Mouse (Mus musculus) megakaryocyte, embryonic 14.5 days (primary cell): Measurements from ENCODE around the gene Neurog1.

Experiments
- FLI1 ChIP-seq: IDR thresholded peaks from 2 replicates; pipeline ENCODE4 v1.6.1; 2012; ENCODE audit warnings: low read length, inconsistent platforms, mixed read lengths
- GATA1 ChIP-seq: IDR thresholded peaks from 3 replicates; pipeline ENCODE4 v1.6.1; 2012; ENCODE audit warnings: mixed read lengths, low read length, inconsistent platforms, borderline replicate concordance

DNA sequence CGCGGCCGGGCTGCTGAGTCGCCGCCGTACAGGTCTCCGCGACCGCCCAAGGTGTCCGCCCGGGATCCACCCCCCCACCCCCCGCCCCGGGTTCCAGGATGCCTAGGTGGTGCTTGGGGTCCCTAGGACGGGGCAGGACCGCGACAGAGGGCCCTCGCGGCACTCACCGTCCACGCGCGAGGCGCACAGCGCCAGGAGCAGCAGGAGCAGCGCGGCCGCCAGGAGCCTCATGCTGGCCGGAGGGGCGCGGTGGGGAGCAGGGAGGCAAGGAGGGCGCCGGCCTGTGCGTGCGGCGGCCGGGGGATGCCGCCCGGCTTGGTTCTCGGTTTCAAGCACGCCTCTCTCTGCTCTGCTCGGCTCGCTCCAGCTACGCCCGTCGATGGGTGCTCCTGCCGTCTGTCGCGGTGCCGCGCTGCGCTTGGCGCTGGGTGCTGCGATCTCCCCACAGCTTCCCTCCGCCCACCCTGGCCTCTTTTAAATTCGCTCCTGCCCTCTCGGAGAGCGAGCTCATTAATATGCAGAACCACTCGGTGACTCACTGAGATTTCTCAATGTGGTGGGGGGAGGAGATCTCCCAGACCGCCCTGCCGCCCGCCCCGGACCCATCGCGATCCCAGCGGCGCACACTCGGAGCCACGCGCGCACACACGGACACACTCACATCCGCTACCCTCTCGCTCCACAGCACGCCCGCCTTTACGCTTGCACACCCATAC, 44.1 kb upstream of the Neurog1 start, which contains the start of gene Cxcl14:
- TF ChIP-seq GATA1 (no peak), FLI1 (no peak)
